Mouse (Mus musculus) left cerebral cortex, postnatal 14 days (tissue): Measurements from ENCODE around the gene Gm5861. TPM values are rescaled to one million over a fixed set of nuclear protein-coding genes. Genes with fewer than 3 reads are reported as not detected.
"Not testable (repeated sequence)": the region's sequence is repeated elsewhere in the genome, so short reads cannot be mapped to it uniquely, and the experiment has no call there.

Experiments
- DNase-seq, 2 experiments: peaks; one replicate each; pipeline ENCODE4 v3.0.0; 2021 to 2022; ENCODE audit warnings: low spot score in 2 of 2, mixed read lengths in 1 of 2
- intact Hi-C: fragments of 180-260 bp; cut with DNase I; formaldehyde crosslinking; loops from one replicate; pipeline ENCODE4 v1.15.1; 2025
- long read RNA-seq, 2 experiments: library from polyadenylated mRNA; stranded (forward); transcript quantifications; one replicate each; pipeline ENCODE4 v2.0.0; 2021
- total RNA-seq, 2 experiments: library from RNA; stranded (reverse); gene quantifications; 2 replicates each; pipeline ENCODE4 v1.2.3; 2021

The Gm5861 gene
- not detected for total RNA-seq
- long read RNA-seq, experiment 1 = 0 reads
- long read RNA-seq, experiment 2 = 0 reads

DNA sequence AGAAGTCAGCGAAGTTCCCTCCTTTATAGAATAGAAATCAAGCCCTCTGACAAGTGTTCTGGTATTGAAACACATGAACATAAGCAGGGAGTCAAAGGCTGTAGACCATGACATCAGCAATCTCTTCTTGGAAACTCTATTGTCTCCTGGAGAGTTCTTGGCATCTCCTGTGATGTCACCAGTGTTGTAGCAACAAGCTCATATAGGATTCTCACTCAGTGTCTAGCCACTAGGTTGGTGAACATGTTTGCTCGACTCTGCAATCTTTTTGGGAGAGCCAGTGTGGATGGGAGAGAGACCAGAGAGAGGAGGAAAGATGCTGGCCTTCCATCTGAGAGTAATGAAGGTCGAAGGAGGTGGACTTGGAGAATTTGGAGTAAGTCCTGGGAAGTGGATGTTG, at the start of gene Gm5861:
Gene Gm5861, plus strand, starts transcription at position 301 of the 400 bp plus-strand sequence.
- intact Hi-C loops, DNase-seq: not testable (repeated sequence)

- DNase-seq, intact Hi-C loops: not testable (repeated sequence)
Measured at GRCm38 (mm10) chr5:11138031-11138430, 44.8 kb upstream of the Gm5861 start.

Other genes with a start within 250 kb of the Gm5861 start
- not detected for gene Gm8871, start 235.3 kb upstream of the Gm5861 start, total RNA-seq
- not detected for gene Gm8857, start 235.3 kb upstream of the Gm5861 start, total RNA-seq
- gene Gm8879, start 55.4 kb upstream of the Gm5861 start, total RNA-seq = not detected
- gene Gm8890, start 73.0 kb downstream of the Gm5861 start, total RNA-seq = not detected
- not detected for gene Speer1, start 158.4 kb downstream of the Gm5861 start, total RNA-seq
- not detected for gene Gm8897, start 233.3 kb downstream of the Gm5861 start, total RNA-seq